Mouse (Mus musculus) liver, embryonic 16.5 days (tissue): Measurements from ENCODE around the gene Dpyd. TPM values are rescaled to one million over a fixed set of nuclear protein-coding genes. Genes with fewer than 3 reads are reported as not detected.
A peak's percentile ranks its signal among the peaks of the same experiment; 100 is the strongest.

Experiments
- ATAC-seq: fragments of 200-750 bp; cut with Nextera tagmentation; 2 replicates; pipeline ENCODE4 v1.8.0; 2017; ENCODE audit warnings: low read depth, mild to moderate bottlenecking, moderate number of reproducible peaks, moderate library complexity
- H3K27ac ChIP-seq: fragments of 300-500 bp; sonication (generic); 2 replicates; pipeline ENCODE4 v1.5.1; 2014; ENCODE audit warnings: mild to moderate bottlenecking, low read length
- H3K27me3 ChIP-seq: fragments of 300-500 bp; sonication (generic); 2 replicates; pipeline ENCODE4 v1.6.1; 2014; ENCODE audit warnings: low read depth, low read length, mixed read lengths; ENCODE audit not compliant: control insufficient read depth, insufficient read depth
- H3K36me3 ChIP-seq: fragments of 300-500 bp; sonication (generic); 2 replicates; pipeline ENCODE4 v1.6.1; 2014; ENCODE audit warnings: mild to moderate bottlenecking; ENCODE audit not compliant: control insufficient read depth, insufficient read depth
- H3K4me1 ChIP-seq: fragments of 300-500 bp; sonication (generic); 2 replicates; pipeline ENCODE4 v1.6.1; 2014; ENCODE audit warnings: low read depth, low read length, mixed read lengths; ENCODE audit not compliant: control insufficient read depth
- H3K4me2 ChIP-seq: fragments of 300-500 bp; sonication (generic); 2 replicates; pipeline ENCODE4 v1.6.1; 2014; ENCODE audit warnings: low read depth, low read length, mixed read lengths
- H3K4me3 ChIP-seq: fragments of 300-500 bp; sonication (generic); 2 replicates; pipeline ENCODE4 v1.5.1; 2014; ENCODE audit warnings: low read depth, mild to moderate bottlenecking, low read length
- H3K9ac ChIP-seq: fragments of 300-500 bp; sonication (generic); 2 replicates; pipeline ENCODE4 v1.6.1; 2014; ENCODE audit warnings: low read depth, low read length
- H3K9me3 ChIP-seq: fragments of 300-500 bp; sonication (generic); replicated peaks from 2 replicates; pipeline ENCODE4 v1.6.1; 2016; ENCODE audit warnings: low read length; ENCODE audit not compliant: control insufficient read depth
- WGBS: fragments of 180-500 bp; shearing (Covaris S2); extraction: QIAGEN DNeasy Blood & Tissue Kit; methylation state at CpG from one replicate; pipeline ENCODE4 v1.1.7; 2014; ENCODE audit not compliant: insufficient replicate concordance; 5-methylcytosine and 5-hydroxymethylcytosine counted together
- polyA plus RNA-seq: library from polyadenylated mRNA; unstranded; fragments of >200 nt; fragmentation: Nextera tagmentation; extraction: Ambion mirVana; gene quantifications from 2 replicates; pipeline ENCODE4 v1.2.1, GENCODE M21; 2015

Gene Dpyd
- polyA plus RNA-seq, 1 experiment from 2014 or later: 10.4 TPM

- H3K4me3 ChIP-seq: no peak overlapping the region
- H3K36me3 ChIP-seq: no peaks in the 10 kb centered on the region
- H3K27ac ChIP-seq: no peak overlapping the region
- H3K4me1 ChIP-seq: no peaks in the 10 kb centered on the region
- no peaks in the 10 kb centered on the region for H3K27me3 ChIP-seq
- H3K9me3 ChIP-seq: no peaks in the 10 kb centered on the region
- ATAC-seq: no peak
- WGBS: 58% methylated on average over 1 of the region's 1 CpGs
- no peak overlapping the region for H3K4me2 ChIP-seq
- no peak overlapping the region for H3K9ac ChIP-seq
Measured at GRCm38 (mm10) chr3:118590559-118590958, 28.6 kb downstream of the Dpyd start.

GRCm38 (mm10) chr3:118594864-118595263 is 32.9 kb downstream of the Dpyd start:
- no peak overlapping the region for H3K9ac ChIP-seq
- WGBS: 50% methylated on average over 4 of the region's 4 CpGs
- H3K27ac ChIP-seq: peak overlapping the region; percentile 64; the same call in 1 of the 2 replicates
- H3K27me3 ChIP-seq: no peaks in the 10 kb centered on the region
- H3K4me1 ChIP-seq: no peaks in the 10 kb centered on the region
- no peaks in the 10 kb centered on the region for H3K36me3 ChIP-seq
- H3K9me3 ChIP-seq: no peaks in the 10 kb centered on the region
- 0 out of 2 replicates have a peak overlapping the region, but pooled peaks have one; percentile 30 for H3K4me2 ChIP-seq
- ATAC-seq: peak; percentile 82
- peak overlapping the region; percentile 24; the same call in 1 of the 2 replicates for H3K4me3 ChIP-seq

GRCm38 (mm10) chr3:118595693-118596092 is 33.8 kb downstream of the Dpyd start:
- WGBS: 59% methylated on average over 2 of the region's 2 CpGs
- Histone ChIP-seq H3K4me2 (no peak overlapping the region), H3K9me3 (no peaks in the 10 kb centered on the region), H3K4me1 (no peaks in the 10 kb centered on the region), H3K9ac (no peak overlapping the region), H3K27ac (no peak overlapping the region), H3K36me3 (no peaks in the 10 kb centered on the region), H3K27me3 (no peaks in the 10 kb centered on the region), H3K4me3 (no peak overlapping the region)
- ATAC-seq: no peak

- ATAC-seq: no peak
- H3K36me3 ChIP-seq: no peaks in the 10 kb centered on the region
- no peaks in the 10 kb centered on the region for H3K4me1 ChIP-seq
- H3K27ac ChIP-seq: no peak overlapping the region
- no peaks in the 10 kb centered on the region for H3K27me3 ChIP-seq
- no peaks in the 10 kb centered on the region for H3K9me3 ChIP-seq
- H3K4me3 ChIP-seq: no peak overlapping the region
- WGBS: 62% methylated on average over 7 of the region's 7 CpGs
- H3K4me2 ChIP-seq: no peak overlapping the region
- no peak overlapping the region for H3K9ac ChIP-seq
Measured at GRCm38 (mm10) chr3:118601689-118602640, 40.0 kb downstream of the Dpyd start.

- Histone ChIP-seq H3K4me2 (no peak overlapping the region), H3K36me3 (no peaks in the 10 kb centered on the region), H3K4me1 (no peaks in the 10 kb centered on the region), H3K9ac (no peak overlapping the region), H3K9me3 (no peaks in the 10 kb centered on the region), H3K27ac (no peak overlapping the region), H3K4me3 (no peak overlapping the region), H3K27me3 (no peaks in the 10 kb centered on the region)
- WGBS: 73% methylated on average over 4 of the region's 4 CpGs
- no peak for ATAC-seq
Measured at GRCm38 (mm10) chr3:118608708-118609107, 46.8 kb downstream of the Dpyd start.

- H3K4me2 ChIP-seq: no peak overlapping the region
- H3K27ac ChIP-seq: no peak overlapping the region
- 61% methylated on average over 9 of the region's 9 CpGs for WGBS
- no peaks in the 10 kb centered on the region for H3K36me3 ChIP-seq
- no peak for ATAC-seq
- no peak overlapping the region for H3K4me3 ChIP-seq
- no peak overlapping the region for H3K9ac ChIP-seq
- H3K27me3 ChIP-seq: no peaks in the 10 kb centered on the region
- H3K9me3 ChIP-seq: no peaks in the 10 kb centered on the region
- no peaks in the 10 kb centered on the region for H3K4me1 ChIP-seq
Measured at GRCm38 (mm10) chr3:118626455-118627375, 64.8 kb downstream of the Dpyd start.

GRCm38 (mm10) chr3:118629737-118630136 is 67.8 kb downstream of the Dpyd start:
- 63% methylated on average over 1 of the region's 1 CpGs for WGBS
- Histone ChIP-seq H3K4me3 (no peak overlapping the region), H3K9ac (no peak overlapping the region), H3K9me3 (no peaks in the 10 kb centered on the region), H3K27me3 (no peaks in the 10 kb centered on the region), H3K36me3 (no peaks in the 10 kb centered on the region), H3K4me2 (no peak overlapping the region), H3K4me1 (no peaks in the 10 kb centered on the region), H3K27ac (no peak overlapping the region)
- ATAC-seq: no peak

GRCm38 (mm10) chr3:118646024-118646570 is 84.2 kb downstream of the Dpyd start:
- WGBS: 74% methylated on average over 10 of the region's 10 CpGs

More at GRCm38 (mm10) chr3:118646024-118646570, 84.2 kb downstream of the Dpyd start:
- Histone ChIP-seq H3K4me2 (no peak overlapping the region), H3K4me3 (no peak overlapping the region), H3K9ac (no peak overlapping the region), H3K36me3 (no peaks in the 10 kb centered on the region), H3K27me3 (no peaks in the 10 kb centered on the region), H3K27ac (no peak overlapping the region), H3K9me3 (no peaks in the 10 kb centered on the region), H3K4me1 (no peaks in the 10 kb centered on the region)
- no peak for ATAC-seq
